Mouse (Mus musculus): Measurements from ENCODE around the gene Gm8257. TPM values are rescaled to one million over a fixed set of nuclear protein-coding genes. Genes with fewer than 3 reads are reported as not detected.
"Not testable (repeated sequence)": the region's sequence is repeated elsewhere in the genome, so short reads cannot be mapped to it uniquely, and the experiment has no call there.

The Gm8257 gene
- polyA plus RNA-seq (2015; fragmentation: Nextera tagmentation; extraction: Ambion mirVana): not detected in 2 replicates

DNA sequence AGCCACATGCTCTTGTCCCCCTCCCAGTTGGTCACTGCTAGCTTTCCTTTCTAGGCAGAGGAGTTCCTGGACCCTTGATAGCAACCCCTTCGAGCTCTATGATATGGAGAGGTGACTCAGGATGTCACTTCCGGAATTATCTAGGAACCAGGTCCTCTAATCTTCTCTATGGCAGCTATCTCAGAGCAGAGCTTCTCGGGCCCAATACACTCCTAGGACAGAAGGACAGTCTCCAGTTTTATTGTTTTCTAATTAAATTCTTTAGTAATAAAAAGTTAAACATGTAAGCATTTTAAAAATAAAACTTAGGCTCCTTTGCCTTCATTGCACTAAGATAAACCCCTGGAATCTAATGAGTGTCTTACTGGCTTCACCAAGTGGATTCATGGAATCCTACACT, at the start of gene Gm8257:
TSS of gene Gm8257 (minus strand) at position 101 of the 400 bp plus-strand sequence.
- H3K9me3 ChIP-seq; H3K27me3 ChIP-seq; H3K4me3 ChIP-seq; H3K4me1 ChIP-seq (replicated peaks); H3K36me3 ChIP-seq; H3K9ac ChIP-seq; H3K27ac ChIP-seq; ATAC-seq (ENCODE audit: low FRiP score); H3K4me2 ChIP-seq: not testable (repeated sequence)
- WGBS: 77% methylated on average over 3 of the region's 3 CpGs

DNA sequence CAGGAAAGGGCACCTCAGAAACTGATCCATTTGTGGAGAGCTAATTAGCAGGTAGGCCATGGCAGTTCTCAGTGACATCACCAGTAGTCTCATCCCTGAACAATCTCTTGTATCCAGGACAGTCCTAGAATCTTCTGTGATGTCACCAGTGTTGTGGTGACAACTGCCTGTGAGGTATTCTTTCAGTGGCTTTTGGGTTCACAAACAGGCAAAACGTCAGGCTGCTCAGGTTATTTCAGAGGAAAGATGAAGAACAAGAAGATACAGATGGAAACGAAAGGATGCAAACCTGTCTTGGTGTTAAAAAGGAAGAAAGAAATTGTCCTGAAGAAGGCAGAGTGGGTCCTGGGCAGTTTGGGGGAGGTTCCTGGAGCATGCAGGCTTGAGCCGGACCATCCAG, 44.0 kb upstream of the Gm8257 start, which contains the start of gene Gm8267:
TSS of gene Gm8267 (minus strand) at position 101 of the 400 bp plus-strand sequence.
- no peak within 1 kb of the TSS for H3K4me3 ChIP-seq
- no peak for ATAC-seq (ENCODE audit: low FRiP score)
- 92% methylated on average over 3 of the region's 3 CpGs for WGBS

DNA sequence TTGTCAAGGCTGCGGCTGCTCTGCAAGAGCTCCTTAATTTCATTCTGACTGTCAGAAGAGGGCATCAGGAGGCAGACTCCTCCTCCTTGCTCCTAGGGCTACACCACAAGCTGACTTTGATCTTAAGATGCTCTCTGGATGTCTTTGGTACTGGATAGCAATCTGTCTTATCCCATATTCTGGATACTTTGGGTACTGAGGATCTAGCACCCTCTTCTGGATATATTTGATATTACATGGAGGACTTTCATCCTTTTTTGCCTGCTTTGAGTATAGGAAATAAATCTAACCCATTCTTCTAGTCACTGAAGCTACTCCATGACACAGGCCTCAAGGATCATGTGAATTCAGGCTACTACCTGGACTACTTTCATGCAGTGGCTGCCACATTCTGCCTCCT, 36.5 kb upstream of the Gm8257 start:
- not testable (repeated sequence) for H3K9ac ChIP-seq; H3K4me2 ChIP-seq; ATAC-seq (ENCODE audit: low FRiP score); H3K27ac ChIP-seq; H3K36me3 ChIP-seq; H3K4me3 ChIP-seq; H3K9me3 ChIP-seq; H3K27me3 ChIP-seq; H3K4me1 ChIP-seq (replicated peaks)
- WGBS: 70% methylated on average over 1 of the region's 1 CpGs

More for the DNA sequence above, 44.0 kb upstream of the Gm8257 start, which contains the start of gene Gm8267:
- no peaks in the 10 kb centered on the region for H3K4me1 ChIP-seq (replicated peaks)
- H3K27ac ChIP-seq: no peak within 1 kb of the TSS
- H3K27me3 ChIP-seq: no peaks in the 10 kb centered on the region
- no peaks in the 10 kb centered on the region for H3K9me3 ChIP-seq
- H3K36me3 ChIP-seq: no peaks in the 10 kb centered on the region
- H3K9ac ChIP-seq: no peak within 1 kb of the TSS
- H3K4me2 ChIP-seq: no peak within 1 kb of the TSS

DNA sequence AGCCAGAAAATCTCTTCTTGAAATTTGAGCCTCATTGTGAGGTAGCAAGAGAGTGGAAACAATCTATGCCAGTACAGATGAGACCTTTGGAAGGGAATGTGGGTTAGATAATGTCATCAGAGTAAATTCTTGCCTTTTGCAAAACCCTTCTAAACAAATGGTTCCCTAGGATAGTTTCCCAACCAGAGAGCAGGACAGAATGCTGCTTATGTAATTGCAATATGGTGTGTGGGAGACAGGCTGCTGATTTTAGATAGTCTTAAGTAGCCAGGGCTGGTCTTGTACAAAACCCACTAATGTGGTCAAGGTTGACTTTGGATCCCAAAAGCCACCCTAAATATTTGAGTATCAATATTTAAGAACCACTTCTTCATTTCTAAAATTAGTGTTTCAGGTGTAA, 24.5 kb upstream of the Gm8257 start:
- H3K27ac ChIP-seq; H3K9me3 ChIP-seq; H3K4me3 ChIP-seq; ATAC-seq (ENCODE audit: low FRiP score); H3K27me3 ChIP-seq; H3K36me3 ChIP-seq; H3K4me1 ChIP-seq (replicated peaks); H3K9ac ChIP-seq; H3K4me2 ChIP-seq: not testable (repeated sequence)

DNA sequence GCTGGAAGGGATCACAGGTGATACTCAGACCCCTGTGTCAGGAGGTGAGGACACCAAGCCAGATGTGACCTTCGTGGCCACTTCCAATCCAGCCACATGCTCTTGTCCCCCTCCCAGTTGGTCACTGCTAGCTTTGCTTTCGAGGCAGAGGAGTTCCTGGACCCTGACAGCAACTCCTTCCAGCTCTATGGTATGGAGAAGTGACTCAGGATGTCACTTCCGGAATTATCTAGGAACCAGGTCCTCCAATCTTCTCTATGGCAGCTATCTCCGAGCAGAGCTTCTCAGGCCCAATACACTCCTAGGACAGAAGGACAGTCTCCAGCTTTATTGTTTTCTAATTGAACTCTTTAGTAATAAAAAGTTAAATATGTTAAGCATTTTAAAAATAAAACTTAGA, 78.5 kb downstream of the Gm8257 start, which contains the start of gene Gm5624:
TSS of gene Gm5624 (minus strand) at position 202 of the 400 bp plus-strand sequence.
- not testable (repeated sequence) for H3K27me3 ChIP-seq; ATAC-seq (ENCODE audit: low FRiP score); H3K9me3 ChIP-seq; H3K36me3 ChIP-seq; H3K4me1 ChIP-seq (replicated peaks); H3K27ac ChIP-seq; H3K4me3 ChIP-seq; H3K4me2 ChIP-seq; H3K9ac ChIP-seq
- 83% methylated on average over 4 of the region's 4 CpGs for WGBS

Other genes starting within 250 kb of the Gm8257 start
- 0.30 and 1.1 TPM in 2 replicates for gene BC061237, start 214.0 kb downstream of the Gm8257 start, polyA plus RNA-seq (2015; fragmentation: Nextera tagmentation; extraction: Ambion mirVana)
- gene Gm17093, start 188.2 kb downstream of the Gm8257 start, polyA plus RNA-seq (2015; fragmentation: Nextera tagmentation; extraction: Ambion mirVana): not detected in 2 replicates
- 0.35 and 0.40 TPM in 2 replicates for gene Gm8247, start 123.3 kb downstream of the Gm8257 start, polyA plus RNA-seq (2015; fragmentation: Nextera tagmentation; extraction: Ambion mirVana)
- gene Gm5624, start 78.5 kb downstream of the Gm8257 start, polyA plus RNA-seq (2015; fragmentation: Nextera tagmentation; extraction: Ambion mirVana): not detected in 2 replicates
- not detected in 2 replicates for gene Gm8267, start 43.9 kb upstream of the Gm8257 start, polyA plus RNA-seq (2015; fragmentation: Nextera tagmentation; extraction: Ambion mirVana)
- 0.16 and 0.26 TPM in 2 replicates for gene Ptgdr, start 152.9 kb upstream of the Gm8257 start, polyA plus RNA-seq (2015; fragmentation: Nextera tagmentation; extraction: Ambion mirVana)

Measured in hindbrain, embryonic 13.5 days (tissue).